Mouse (Mus musculus): ENCODE measurements around the gene Gsk3b. TPM values are rescaled to one million over a fixed set of nuclear protein-coding genes. Genes with fewer than 3 reads are reported as not detected.

Gsk3b gene
- polyA plus RNA-seq, 1 experiment from 2014 or later, result 72.2 TPM

GRCm38 (mm10) chr16:38150555-38150954 is 61.8 kb downstream of the Gsk3b start:
- Histone ChIP-seq H3K9ac (no peak overlapping the region), H3K9me3 (no peaks in the 10 kb centered on the region), H3K27me3 (no peaks in the 10 kb centered on the region), H3K4me2 (no peak overlapping the region), H3K36me3 (peaks cover 19% of the 10 kb centered on the region), H3K4me1 (no peaks in the 10 kb centered on the region), H3K27ac (no peak overlapping the region), H3K4me3 (no peak overlapping the region)
- ATAC-seq (ENCODE audit: insufficient number of reproducible peaks, insufficient read depth, low FRiP score, low TSS enrichment, low read depth), result no peak

GRCm38 (mm10) chr16:38157854-38158622 is 69.2 kb downstream of the Gsk3b start:
- H3K27ac ChIP-seq, result no peak overlapping the region
- H3K9me3 ChIP-seq, result no peaks in the 10 kb centered on the region
- no peaks in the 10 kb centered on the region for H3K27me3 ChIP-seq
- no peak overlapping the region for H3K4me2 ChIP-seq
- H3K4me3 ChIP-seq, result no peak overlapping the region
- no peak overlapping the region for H3K9ac ChIP-seq
- H3K36me3 ChIP-seq, result no peaks in the 10 kb centered on the region; the same call in 1 of the 2 replicates
- WGBS, result 93% methylated on average over 7 of the region's 7 CpGs
- H3K4me1 ChIP-seq, result no peaks in the 10 kb centered on the region
- ATAC-seq (ENCODE audit: insufficient number of reproducible peaks, insufficient read depth, low FRiP score, low TSS enrichment, low read depth), result no peak; the same call in 1 of the 2 replicates

GRCm38 (mm10) chr16:38162019-38162418 is 73.2 kb downstream of the Gsk3b start:
- no peak for ATAC-seq (ENCODE audit: insufficient number of reproducible peaks, insufficient read depth, low FRiP score, low TSS enrichment, low read depth)
- WGBS, result 79% methylated on average over 3 of the region's 3 CpGs
- H3K9me3 ChIP-seq, result no peaks in the 10 kb centered on the region
- no peak overlapping the region for H3K4me3 ChIP-seq
- no peak overlapping the region for H3K4me2 ChIP-seq
- no peak overlapping the region for H3K9ac ChIP-seq
- H3K27ac ChIP-seq, result no peak overlapping the region
- no peaks in the 10 kb centered on the region for H3K36me3 ChIP-seq
- H3K27me3 ChIP-seq, result no peaks in the 10 kb centered on the region
- H3K4me1 ChIP-seq, result no peaks in the 10 kb centered on the region

GRCm38 (mm10) chr16:38164811-38165591 is 76.2 kb downstream of the Gsk3b start:
- Histone ChIP-seq H3K36me3 (no peaks in the 10 kb centered on the region), H3K4me3 (no peak overlapping the region), H3K9me3 (no peaks in the 10 kb centered on the region), H3K9ac (no peak overlapping the region), H3K27me3 (no peaks in the 10 kb centered on the region), H3K4me1 (no peaks in the 10 kb centered on the region), H3K4me2 (no peak overlapping the region), H3K27ac (no peak overlapping the region)
- WGBS, result 93% methylated on average over 7 of the region's 7 CpGs
- no peak for ATAC-seq (ENCODE audit: insufficient number of reproducible peaks, insufficient read depth, low FRiP score, low TSS enrichment, low read depth)

- no peaks in the 10 kb centered on the region for H3K9me3 ChIP-seq
- peaks cover 13% of the 10 kb centered on the region for H3K36me3 ChIP-seq
- 92% methylated on average over 5 of the region's 5 CpGs for WGBS
- no peak overlapping the region for H3K4me2 ChIP-seq
- no peak overlapping the region for H3K9ac ChIP-seq
- ATAC-seq (ENCODE audit: insufficient number of reproducible peaks, insufficient read depth, low FRiP score, low TSS enrichment, low read depth), result no peak
- H3K4me1 ChIP-seq, result peaks cover 4% of the 10 kb centered on the region; the same call in 1 of the 2 replicates
- no peaks in the 10 kb centered on the region for H3K27me3 ChIP-seq
- H3K27ac ChIP-seq, result no peak overlapping the region
- no peak overlapping the region for H3K4me3 ChIP-seq
Measured at GRCm38 (mm10) chr16:38168971-38169370, 80.2 kb downstream of the Gsk3b start.

GRCm38 (mm10) chr16:38179150-38179549 is 90.3 kb downstream of the Gsk3b start:
- 74% methylated on average over 4 of the region's 4 CpGs for WGBS
- H3K36me3 ChIP-seq, result peaks cover 19% of the 10 kb centered on the region
- ATAC-seq (ENCODE audit: insufficient number of reproducible peaks, insufficient read depth, low FRiP score, low TSS enrichment, low read depth), result no peak
- peaks cover 12% of the 10 kb centered on the region for H3K4me1 ChIP-seq
- H3K4me2 ChIP-seq, result no peak overlapping the region
- no peak overlapping the region for H3K27ac ChIP-seq
- no peaks in the 10 kb centered on the region for H3K9me3 ChIP-seq
- H3K27me3 ChIP-seq, result no peaks in the 10 kb centered on the region
- H3K4me3 ChIP-seq, result no peak overlapping the region
- no peak overlapping the region for H3K9ac ChIP-seq

GRCm38 (mm10) chr16:38181421-38181820 is 92.6 kb downstream of the Gsk3b start:
- no peak overlapping the region for H3K4me2 ChIP-seq
- WGBS, result 74% methylated on average over 8 of the region's 8 CpGs

GRCm38 (mm10) chr16:38184657-38185269 is 96.0 kb downstream of the Gsk3b start:
- Histone ChIP-seq H3K27ac (no peak overlapping the region), H3K9ac (no peak overlapping the region), H3K9me3 (no peaks in the 10 kb centered on the region), H3K27me3 (no peaks in the 10 kb centered on the region), H3K36me3 (peaks cover 38% of the 10 kb centered on the region), H3K4me1 (peaks cover 11% of the 10 kb centered on the region), H3K4me3 (no peak overlapping the region), H3K4me2 (no peak overlapping the region)
- 81% methylated on average over 8 of the region's 8 CpGs for whole genome bisulfite sequencing
- ATAC-seq (ENCODE audit: insufficient number of reproducible peaks, insufficient read depth, low FRiP score, low TSS enrichment, low read depth), result no peak

More at GRCm38 (mm10) chr16:38181421-38181820, 92.6 kb downstream of the Gsk3b start:
- H3K27me3 ChIP-seq, result no peaks in the 10 kb centered on the region
- H3K4me1 ChIP-seq, result peaks cover 16% of the 10 kb centered on the region
- H3K4me3 ChIP-seq, result no peak overlapping the region
- no peak overlapping the region for H3K9ac ChIP-seq
- H3K36me3 ChIP-seq, result peaks cover 32% of the 10 kb centered on the region
- no peak for ATAC-seq (ENCODE audit: insufficient number of reproducible peaks, insufficient read depth, low FRiP score, low TSS enrichment, low read depth)
- no peaks in the 10 kb centered on the region for H3K9me3 ChIP-seq
- H3K27ac ChIP-seq, result no peak overlapping the region

- no peak for ATAC-seq (ENCODE audit: insufficient number of reproducible peaks, insufficient read depth, low FRiP score, low TSS enrichment, low read depth)
- Histone ChIP-seq H3K4me1 (no peaks in the 10 kb centered on the region; the same call in 1 of the 2 replicates), H3K27ac (no peak overlapping the region), H3K27me3 (no peaks in the 10 kb centered on the region), H3K9ac (no peak overlapping the region), H3K36me3 (peaks cover 54% of the 10 kb centered on the region), H3K4me3 (no peak overlapping the region), H3K9me3 (no peaks in the 10 kb centered on the region), H3K4me2 (no peak overlapping the region)
- 89% methylated on average over 4 of the region's 4 CpGs for WGBS
Measured at GRCm38 (mm10) chr16:38189952-38190351, 101.2 kb downstream of the Gsk3b start.

GRCm38 (mm10) chr16:38190531-38190930 is 101.7 kb downstream of the Gsk3b start:
- H3K27ac ChIP-seq, result no peak overlapping the region
- no peak overlapping the region for H3K9ac ChIP-seq
- WGBS, result 94% methylated on average over 3 of the region's 3 CpGs
- H3K4me3 ChIP-seq, result no peak overlapping the region
- ATAC-seq (ENCODE audit: insufficient number of reproducible peaks, insufficient read depth, low FRiP score, low TSS enrichment, low read depth), result no peak
- H3K27me3 ChIP-seq, result no peaks in the 10 kb centered on the region
- no peaks in the 10 kb centered on the region for H3K4me1 ChIP-seq
- H3K36me3 ChIP-seq, result peaks cover 57% of the 10 kb centered on the region
- H3K4me2 ChIP-seq, result no peak overlapping the region
- no peaks in the 10 kb centered on the region for H3K9me3 ChIP-seq

GRCm38 (mm10) chr16:38191460-38191859 is 102.7 kb downstream of the Gsk3b start:
- Histone ChIP-seq H3K36me3 (peaks cover 58% of the 10 kb centered on the region), H3K4me1 (no peaks in the 10 kb centered on the region), H3K4me2 (no peak overlapping the region), H3K9me3 (no peaks in the 10 kb centered on the region), H3K4me3 (no peak overlapping the region), H3K27me3 (no peaks in the 10 kb centered on the region), H3K27ac (no peak overlapping the region), H3K9ac (no peak overlapping the region)
- 90% methylated on average over 6 of the region's 6 CpGs for WGBS
- ATAC-seq (ENCODE audit: insufficient number of reproducible peaks, insufficient read depth, low FRiP score, low TSS enrichment, low read depth), result no peak
